Mouse (Mus musculus) lung, postnatal 0 days (tissue): ENCODE measurements around the gene Npr3. TPM values are rescaled to one million over a fixed set of nuclear protein-coding genes. Genes with fewer than 3 reads are reported as not detected.
A peak's percentile ranks its signal among the peaks of the same experiment; 100 is the strongest.

ENCODE experiments used
- ATAC-seq: fragments of 200-750 bp; cut with Nextera tagmentation; 2 replicates; pipeline ENCODE4 v1.8.0; 2017; ENCODE audit warnings: moderate library complexity
- DNase-seq: peaks from one replicate; pipeline ENCODE4 v3.0.0-alpha.2; 2016; ENCODE audit warnings: low spot score
- H3K27ac ChIP-seq: fragments of 300-500 bp; sonication (generic); 2 replicates; pipeline ENCODE4 v1.5.1; 2014; ENCODE audit warnings: antibody characterized with exemption, mild to moderate bottlenecking, low read length, mixed read lengths
- H3K27me3 ChIP-seq: fragments of 300-500 bp; sonication (generic); replicated peaks from 2 replicates; pipeline ENCODE4 v1.6.1; 2014; ENCODE audit warnings: low read length, mixed read lengths; ENCODE audit not compliant: insufficient read depth
- H3K36me3 ChIP-seq: fragments of 300-500 bp; sonication (generic); 2 replicates; pipeline ENCODE4 v1.6.1; 2014; ENCODE audit warnings: low read length, mixed read lengths; ENCODE audit not compliant: insufficient read depth
- H3K4me1 ChIP-seq: fragments of 300-500 bp; sonication (generic); 2 replicates; pipeline ENCODE4 v1.6.1; 2014; ENCODE audit warnings: antibody characterized with exemption, low read depth, low read length, mixed read lengths; ENCODE audit not compliant: insufficient read depth
- H3K4me2 ChIP-seq: fragments of 300-500 bp; sonication (generic); replicated peaks from 2 replicates; pipeline ENCODE4 v1.6.1; 2014; ENCODE audit warnings: low read depth, mild to moderate bottlenecking, low read length, moderate library complexity, mixed read lengths
- H3K4me3 ChIP-seq: fragments of 300-500 bp; sonication (generic); 2 replicates; pipeline ENCODE4 v1.5.1; 2014; ENCODE audit warnings: low read depth, low read length
- H3K9ac ChIP-seq: fragments of 300-500 bp; sonication (generic); replicated peaks from 2 replicates; pipeline ENCODE4 v1.6.1; 2014; ENCODE audit warnings: low read depth, mild to moderate bottlenecking
- H3K9me3 ChIP-seq: fragments of 300-500 bp; sonication (generic); 2 replicates; pipeline ENCODE4 v1.6.1; 2016; ENCODE audit warnings: low read length, mixed read lengths
- CTCF ChIP-seq: IDR thresholded peaks from 2 replicates; pipeline ENCODE4 v1.5.1; 2016; ENCODE audit warnings: antibody characterized with exemption, mild to moderate bottlenecking
- EP300 ChIP-seq: IDR thresholded peaks from 2 replicates; pipeline ENCODE4 v1.6.1; 2016; ENCODE audit warnings: antibody characterized with exemption, mild to moderate bottlenecking, control low read depth
- WGBS: fragments of 180-500 bp; shearing (Covaris S2); extraction: QIAGEN DNeasy Blood & Tissue Kit; methylation state at CpG from one replicate; pipeline ENCODE4 v1.1.7; 2014; 5-methylcytosine and 5-hydroxymethylcytosine counted together
- polyA plus RNA-seq: library from polyadenylated mRNA; unstranded; fragments of >200 nt; fragmentation: Nextera tagmentation; extraction: Ambion mirVana; gene quantifications from 2 replicates; pipeline ENCODE4 v1.2.1, GENCODE M21; 2015

Gene Npr3
- polyA plus RNA-seq, 1 experiment from 2014 or later = 16.4 TPM

DNA sequence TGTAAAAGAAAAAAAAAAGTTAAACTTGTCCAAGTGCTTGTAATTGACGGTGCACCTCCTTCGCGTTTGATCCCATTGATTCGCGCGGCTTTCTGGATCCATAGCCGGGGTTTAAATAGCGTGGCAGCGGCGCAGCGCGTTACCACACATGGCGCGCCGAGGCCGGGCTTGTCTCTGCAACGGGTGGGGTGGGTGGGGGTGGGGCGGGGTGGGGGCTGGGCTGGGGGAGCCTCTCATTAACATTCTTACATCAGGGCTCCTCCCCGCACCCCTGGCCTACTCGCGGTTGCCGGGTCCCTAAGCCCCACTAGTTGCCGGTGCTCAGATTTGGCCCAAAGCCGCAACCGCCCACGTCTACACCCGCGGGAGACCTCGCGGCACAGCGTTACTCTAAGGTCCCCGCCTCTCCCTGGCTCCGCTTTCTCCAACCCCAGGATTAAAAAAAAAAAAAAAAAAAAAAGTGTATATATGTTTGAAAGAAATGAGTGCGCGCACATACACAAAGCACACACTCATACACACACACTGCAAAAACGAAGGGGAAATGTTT lies 991 bp downstream of the Npr3 start:
- ATAC-seq (peak; percentile 63), DNase-seq (peak; percentile 79)
- under 1% methylated on average over 36 of the region's 36 CpGs for WGBS
- peaks cover 9% of the 10 kb centered on the region for H3K4me1 ChIP-seq
- TF ChIP-seq CTCF (no peak), EP300 (no peak)
- H3K36me3 ChIP-seq = no peaks in the 10 kb centered on the region
- no peaks in the 10 kb centered on the region for H3K9me3 ChIP-seq
- H3K4me3 ChIP-seq = peak overlapping the region; percentile 62
- peak overlapping the region; percentile 86 for H3K4me2 ChIP-seq
- H3K27ac ChIP-seq = peak overlapping the region; percentile 81
- H3K27me3 ChIP-seq = peaks cover 3% of the 10 kb centered on the region; the same call in 1 of the 2 replicates
- H3K9ac ChIP-seq = peak overlapping the region; percentile 68

DNA sequence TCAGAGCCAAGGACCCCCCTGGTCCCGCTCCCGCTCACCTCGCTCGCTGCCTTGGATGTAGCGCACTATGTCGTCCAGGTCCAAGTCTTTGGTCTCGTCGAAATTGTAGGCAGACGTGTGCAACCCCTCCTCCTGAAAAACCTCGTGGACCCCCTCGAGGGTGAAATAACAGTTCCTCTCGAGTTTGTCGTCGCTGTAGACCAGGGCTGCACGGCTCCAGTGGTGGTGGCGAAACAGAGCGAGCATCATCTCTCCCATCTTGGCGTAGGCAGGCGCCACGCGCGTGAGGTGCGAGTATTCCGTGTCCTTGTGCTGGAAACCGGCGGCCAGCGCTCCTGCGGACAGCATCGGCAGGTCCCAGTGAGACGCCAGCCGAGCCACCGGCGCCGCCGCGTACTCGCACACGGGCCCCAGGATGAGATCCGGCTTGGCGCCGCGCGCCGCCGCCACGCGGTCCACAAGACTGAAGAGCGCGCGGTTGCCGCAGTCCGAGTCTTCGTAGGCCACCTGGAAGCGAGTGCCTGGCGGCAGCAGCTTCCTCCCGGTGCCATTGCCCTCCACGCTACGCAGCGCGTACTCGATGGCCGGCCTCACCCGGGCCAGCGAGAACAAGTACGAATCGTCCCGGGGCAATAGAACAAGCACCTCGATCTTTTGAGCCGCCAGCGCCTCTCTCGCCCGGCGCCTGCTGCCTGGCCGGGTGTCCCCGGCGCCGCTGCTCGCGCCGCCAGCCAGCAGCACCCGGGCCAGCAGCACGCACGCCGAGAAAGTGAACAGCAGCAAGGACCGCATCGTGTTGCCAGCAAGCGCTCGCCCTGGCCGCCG lies 2.0 kb downstream of the Npr3 start:
- Histone ChIP-seq H3K27me3 (peaks cover 3% of the 10 kb centered on the region; the same call in 1 of the 2 replicates), H3K4me1 (peaks cover 9% of the 10 kb centered on the region), H3K9ac (peak overlapping the region; percentile 68), H3K27ac (peak overlapping the region; percentile 81), H3K36me3 (no peaks in the 10 kb centered on the region), H3K4me2 (peak overlapping the region; percentile 86), H3K4me3 (peak overlapping the region; percentile 62), H3K9me3 (no peaks in the 10 kb centered on the region)
- TF ChIP-seq CTCF = no peak
- no peak for TF ChIP-seq EP300
- ATAC-seq = no peak
- WGBS = 1% methylated on average over 88 of the region's 90 CpGs
- DNase-seq = peak; percentile 19

DNA sequence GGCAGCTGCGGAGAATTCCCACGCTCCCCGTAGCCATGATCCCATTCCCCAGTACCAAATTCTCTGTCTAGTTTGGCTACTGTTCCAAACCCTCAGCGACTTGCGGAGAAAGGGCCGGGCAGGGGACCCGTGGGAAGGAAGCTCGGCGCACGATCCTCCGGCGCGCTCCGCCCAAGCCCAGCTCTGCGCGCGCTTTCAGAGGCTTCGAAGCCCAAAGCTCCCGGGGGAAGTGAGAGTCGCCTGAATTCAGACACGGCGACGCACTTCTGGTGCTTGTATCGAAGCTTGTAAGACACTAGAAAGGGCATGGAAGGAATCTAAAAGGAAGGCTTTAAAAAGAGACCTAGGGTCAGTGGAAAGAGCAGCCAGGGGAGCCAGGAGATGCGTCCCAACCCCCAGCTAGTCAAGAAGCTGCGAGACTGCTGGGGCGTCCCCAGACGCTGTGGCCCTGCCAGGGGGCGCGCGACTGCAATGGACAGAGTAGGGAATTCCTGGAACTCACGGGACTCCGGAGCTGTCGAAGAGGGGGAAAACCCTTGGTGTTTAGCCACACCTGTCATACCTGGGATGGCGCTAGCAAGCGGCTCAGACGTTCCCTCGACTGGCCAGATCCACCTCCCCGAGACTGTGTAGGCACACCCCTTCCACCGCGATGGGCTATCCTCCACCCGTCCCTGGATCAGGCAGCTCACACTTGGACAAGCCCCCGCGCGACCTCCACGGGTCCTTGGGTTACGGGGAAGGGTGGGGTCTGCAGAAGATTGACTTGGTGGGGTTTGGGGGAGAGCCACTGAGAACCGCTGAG lies 2.8 kb downstream of the Npr3 start:
- H3K4me1 ChIP-seq = peaks cover 9% of the 10 kb centered on the region
- DNase-seq (peak; percentile 44), ATAC-seq (peak; percentile 23; the same call in 1 of the 2 replicates)
- TF ChIP-seq EP300 (no peak), CTCF (peak; percentile 60)
- WGBS = under 1% methylated on average over 48 of the region's 48 CpGs
- H3K27ac ChIP-seq = peak overlapping the region; percentile 81
- peak overlapping the region; percentile 62 for H3K4me3 ChIP-seq
- H3K4me2 ChIP-seq = peak overlapping the region; percentile 86
- no peaks in the 10 kb centered on the region for H3K9me3 ChIP-seq
- no peaks in the 10 kb centered on the region for H3K36me3 ChIP-seq
- peak overlapping the region; percentile 68 for H3K9ac ChIP-seq
- peaks cover 3% of the 10 kb centered on the region; the same call in 1 of the 2 replicates for H3K27me3 ChIP-seq

DNA sequence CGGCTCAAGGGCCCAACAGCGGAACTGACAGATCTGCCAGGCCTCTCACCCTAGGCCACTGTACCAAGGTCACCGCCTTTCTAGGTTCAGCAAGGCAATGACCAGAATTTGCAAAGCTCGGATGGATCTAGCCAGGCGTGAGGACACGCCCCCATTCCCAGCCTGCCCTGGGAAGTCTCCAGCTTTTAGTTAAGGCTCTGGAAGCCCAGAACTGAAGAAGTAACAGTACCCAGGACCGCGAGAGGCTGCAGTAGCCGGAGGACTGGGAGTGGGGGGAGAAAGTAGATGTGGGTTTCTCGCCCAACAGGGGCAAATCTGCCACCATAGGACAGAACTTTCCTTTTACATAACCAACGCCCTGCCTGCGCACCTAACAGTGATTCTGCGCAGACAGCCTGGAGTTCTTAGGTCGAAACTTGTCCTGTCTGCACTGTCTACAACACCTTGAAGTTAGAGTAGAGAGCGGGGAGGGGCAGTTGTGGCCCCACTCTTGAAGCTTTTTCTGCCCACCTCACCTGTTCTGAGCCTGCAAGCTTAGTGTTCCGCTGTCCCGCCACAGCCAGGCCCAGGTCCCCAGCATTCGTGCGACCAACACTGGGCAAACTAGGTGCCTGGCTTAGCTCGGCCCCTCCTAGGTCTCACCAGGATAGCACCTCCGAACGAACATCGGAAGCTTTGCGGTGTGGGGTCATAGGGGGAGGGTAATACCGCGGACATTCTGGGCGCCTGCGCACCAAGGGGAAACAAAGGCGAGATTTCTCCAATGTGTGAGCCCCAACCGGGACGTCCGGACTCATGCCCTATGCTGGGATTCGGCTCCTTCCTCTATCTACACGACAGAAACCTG lies 3.7 kb downstream of the Npr3 start:
- peaks cover 9% of the 10 kb centered on the region for H3K4me1 ChIP-seq
- H3K9me3 ChIP-seq = no peaks in the 10 kb centered on the region
- H3K27me3 ChIP-seq = peaks cover 3% of the 10 kb centered on the region; the same call in 1 of the 2 replicates
- 6% methylated on average over 34 of the region's 34 CpGs for WGBS
- peak overlapping the region; percentile 86 for H3K4me2 ChIP-seq
- TF ChIP-seq EP300 = no peak
- no peaks in the 10 kb centered on the region for H3K36me3 ChIP-seq
- DNase-seq (peak; percentile 76), ATAC-seq (peak; percentile 29)
- peak overlapping the region; percentile 62 for H3K4me3 ChIP-seq
- peak overlapping the region; percentile 81 for H3K27ac ChIP-seq
- H3K9ac ChIP-seq = peak overlapping the region; percentile 68

DNA sequence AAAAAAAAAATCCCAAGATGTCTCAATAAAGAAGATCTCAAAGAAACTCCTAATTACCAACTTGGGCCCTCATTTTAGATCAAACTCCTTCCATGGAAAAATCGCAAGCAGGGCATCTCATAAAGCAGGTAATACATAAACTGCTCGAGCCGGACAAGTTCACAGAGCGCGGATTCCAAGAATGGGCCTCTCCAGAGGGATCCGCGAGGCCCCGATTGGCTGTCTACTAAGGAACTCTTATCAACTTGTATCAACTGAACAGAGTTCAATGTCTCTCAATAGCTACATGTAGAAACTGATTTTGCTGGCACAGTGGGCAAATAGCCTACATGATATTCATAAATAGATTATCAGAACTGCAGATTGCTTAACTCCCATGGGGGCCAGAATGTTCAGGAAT lies 9.5 kb downstream of the Npr3 start:
- TF ChIP-seq EP300 = no peak
- no peak for TF ChIP-seq CTCF
- no peaks in the 10 kb centered on the region for H3K36me3 ChIP-seq
- WGBS = 87% methylated on average over 8 of the region's 8 CpGs
- H3K27ac ChIP-seq = no peak overlapping the region
- H3K9ac ChIP-seq = no peak overlapping the region
- H3K27me3 ChIP-seq = no peaks in the 10 kb centered on the region
- no peak overlapping the region for H3K4me3 ChIP-seq
- no peaks in the 10 kb centered on the region for H3K4me1 ChIP-seq
- ATAC-seq (no peak), DNase-seq (no peak)
- H3K9me3 ChIP-seq = no peaks in the 10 kb centered on the region
- H3K4me2 ChIP-seq = no peak overlapping the region
